Mouse (Mus musculus): ENCODE data around the gene Kpnb1. TPM values are rescaled to one million over a fixed set of nuclear protein-coding genes. Genes with fewer than 3 reads are reported as not detected.

Kpnb1 gene
- polyA plus RNA-seq, 1 experiment from 2014 or later = 57.3 TPM

DNA sequence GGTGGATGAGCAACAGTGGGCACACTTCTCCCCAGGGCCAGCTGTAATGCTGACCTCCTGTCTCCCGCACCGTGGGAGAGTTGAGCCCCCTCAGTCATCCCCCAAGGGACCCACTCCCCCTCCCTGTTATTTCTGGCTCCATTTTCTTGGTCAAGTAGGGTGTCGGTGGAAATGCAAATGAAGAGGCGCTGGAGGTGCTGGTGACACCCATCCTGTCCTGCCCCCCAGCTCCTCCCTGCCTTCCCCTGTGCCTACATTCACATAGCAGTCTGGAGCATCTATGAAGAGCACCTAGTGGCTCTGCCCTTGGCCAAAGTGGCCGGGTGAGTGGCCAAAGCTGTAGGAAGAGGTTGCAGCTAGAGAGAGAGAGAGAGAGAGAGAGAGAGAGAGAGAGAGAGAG, 54.4 kb downstream of the Kpnb1 start:
- ATAC-seq (ENCODE audit: low FRiP score, low read depth) = no peak
- Histone ChIP-seq H3K4me2 (replicated peaks) (no peak overlapping the region), H3K4me3 (no peak overlapping the region), H3K36me3 (peaks cover 25% of the 10 kb centered on the region), H3K9me3 (no peaks in the 10 kb centered on the region), H3K4me1 (peaks cover under 1% of the 10 kb centered on the region; the same call in 1 of the 2 replicates), H3K27me3 (peaks cover 60% of the 10 kb centered on the region), H3K27ac (no peak overlapping the region), H3K9ac (no peak overlapping the region)
- 56% methylated on average over 5 of the region's 5 CpGs for WGBS

- Histone ChIP-seq H3K9me3 (no peaks in the 10 kb centered on the region), H3K27me3 (peaks cover 49% of the 10 kb centered on the region), H3K27ac (no peak overlapping the region), H3K36me3 (peaks cover 15% of the 10 kb centered on the region), H3K4me3 (no peak overlapping the region), H3K4me2 (replicated peaks) (no peak overlapping the region), H3K9ac (no peak overlapping the region), H3K4me1 (peaks cover 8% of the 10 kb centered on the region)
- ATAC-seq (ENCODE audit: low FRiP score, low read depth) = no peak
- WGBS = 22% methylated on average over 6 of the region's 6 CpGs
These were observed 55.5 kb downstream of the Kpnb1 start for GRCm38 (mm10) chr11:97132185-97132584.

DNA sequence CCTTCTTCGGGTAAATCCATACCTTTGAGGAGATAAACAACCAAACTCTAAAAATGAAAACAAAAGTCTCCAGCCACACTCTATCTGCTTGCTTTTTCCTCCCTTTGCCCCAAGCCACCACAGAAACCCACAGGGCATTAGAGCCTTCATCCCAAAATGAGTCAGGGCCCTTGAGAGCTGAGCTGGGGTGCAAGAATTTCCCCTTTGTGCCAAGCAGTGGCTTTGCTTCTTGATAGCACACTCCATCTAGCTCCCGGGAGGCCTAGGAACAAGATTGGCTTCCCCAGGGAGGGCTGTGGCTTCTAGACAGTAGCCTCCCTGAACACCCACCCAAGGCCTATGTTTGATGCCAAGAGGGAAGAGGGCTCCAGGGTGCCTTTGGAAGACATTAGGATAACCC, 56.0 kb downstream of the Kpnb1 start:
- no peaks in the 10 kb centered on the region for H3K9me3 ChIP-seq
- H3K4me2 ChIP-seq (replicated peaks) = no peak overlapping the region
- H3K27ac ChIP-seq = no peak overlapping the region
- peaks cover 12% of the 10 kb centered on the region for H3K4me1 ChIP-seq
- WGBS = 76% methylated on average over 2 of the region's 2 CpGs
- H3K9ac ChIP-seq = no peak overlapping the region
- ATAC-seq (ENCODE audit: low FRiP score, low read depth) = no peak
- peaks cover 44% of the 10 kb centered on the region; the same call in 1 of the 2 replicates for H3K27me3 ChIP-seq
- H3K36me3 ChIP-seq = peaks cover 10% of the 10 kb centered on the region
- no peak overlapping the region for H3K4me3 ChIP-seq

DNA sequence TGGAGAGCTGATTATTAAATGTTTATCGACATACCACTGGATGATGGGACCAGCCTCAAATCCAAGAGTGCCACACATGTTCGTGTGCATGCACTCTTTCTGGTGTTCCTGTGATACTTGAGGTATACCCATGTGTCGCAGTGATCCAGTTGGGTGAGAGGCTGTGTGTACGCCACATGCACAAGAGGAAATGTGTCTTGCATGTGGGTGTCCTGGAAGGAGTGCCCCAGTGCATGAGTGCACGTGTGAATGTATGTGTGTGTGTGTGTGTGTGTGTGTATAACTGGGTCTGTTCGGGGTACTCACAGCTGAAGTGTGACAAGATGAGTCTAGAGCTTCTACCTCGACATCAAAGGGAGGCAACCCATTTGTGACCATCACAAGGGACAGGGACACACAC, 57.4 kb downstream of the Kpnb1 start:
- ATAC-seq (ENCODE audit: low FRiP score, low read depth) = no peak
- Histone ChIP-seq H3K27me3 (peaks cover 44% of the 10 kb centered on the region), H3K4me2 (replicated peaks) (no peak overlapping the region), H3K9me3 (no peaks in the 10 kb centered on the region), H3K9ac (no peak overlapping the region), H3K4me3 (no peak overlapping the region), H3K4me1 (peaks cover 14% of the 10 kb centered on the region), H3K36me3 (no peaks in the 10 kb centered on the region), H3K27ac (no peak overlapping the region)
- WGBS = 73% methylated on average over 7 of the region's 7 CpGs

DNA sequence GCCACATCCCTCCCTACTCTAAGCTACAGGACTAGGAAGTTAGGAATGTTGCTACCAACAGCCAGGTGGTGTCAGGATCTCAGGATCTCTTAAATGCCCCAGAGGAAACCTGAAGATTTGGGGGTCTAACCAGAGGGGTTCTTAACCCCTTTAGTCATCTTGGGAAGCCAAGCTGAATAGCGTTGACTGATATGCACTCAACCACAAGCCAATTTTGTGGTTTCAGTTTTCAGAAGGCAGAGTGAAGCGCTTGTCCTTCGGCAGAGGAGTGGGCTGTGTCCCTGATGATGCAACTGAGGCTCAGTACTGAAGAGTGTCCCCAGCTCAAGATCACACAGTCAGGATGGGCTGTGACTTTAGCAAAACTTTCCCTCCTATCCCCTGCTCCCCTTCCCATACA, 58.7 kb downstream of the Kpnb1 start:
- H3K36me3 ChIP-seq = no peaks in the 10 kb centered on the region
- ATAC-seq (ENCODE audit: low FRiP score, low read depth) = no peak
- no peak overlapping the region for H3K9ac ChIP-seq
- H3K9me3 ChIP-seq = no peaks in the 10 kb centered on the region
- no peak overlapping the region for H3K27ac ChIP-seq
- peaks cover 19% of the 10 kb centered on the region for H3K4me1 ChIP-seq
- no peak overlapping the region for H3K4me2 ChIP-seq (replicated peaks)
- no peak overlapping the region for H3K4me3 ChIP-seq
- peaks cover 40% of the 10 kb centered on the region for H3K27me3 ChIP-seq
- 61% methylated on average over 3 of the region's 3 CpGs for WGBS

GRCm38 (mm10) chr11:97127470-97128223, 60.0 kb downstream of the Kpnb1 start:
- Histone ChIP-seq H3K9me3 (no peaks in the 10 kb centered on the region), H3K27me3 (peaks cover 33% of the 10 kb centered on the region), H3K4me2 (replicated peaks) (peak overlapping the region; percentile 83), H3K27ac (no peak overlapping the region), H3K36me3 (no peaks in the 10 kb centered on the region), H3K9ac (no peak overlapping the region; the same call in 1 of the 2 replicates), H3K4me1 (peaks cover 25% of the 10 kb centered on the region), H3K4me3 (peak overlapping the region; percentile 53)
- peak; percentile 37; the same call in 1 of the 2 replicates for ATAC-seq (ENCODE audit: low FRiP score, low read depth)
- WGBS = 16% methylated on average over 19 of the region's 19 CpGs

GRCm38 (mm10) chr11:97126645-97127468, 60.8 kb downstream of the Kpnb1 start:
- peak overlapping the region; percentile 68 for H3K9ac ChIP-seq
- peak; percentile 86 for ATAC-seq (ENCODE audit: low FRiP score, low read depth)
- H3K4me1 ChIP-seq = peaks cover 25% of the 10 kb centered on the region
- no peak overlapping the region for H3K27ac ChIP-seq
- H3K27me3 ChIP-seq = peaks cover 27% of the 10 kb centered on the region
- H3K4me3 ChIP-seq = peak overlapping the region; percentile 53
- no peaks in the 10 kb centered on the region for H3K9me3 ChIP-seq
- H3K4me2 ChIP-seq (replicated peaks) = peak overlapping the region; percentile 83
- no peaks in the 10 kb centered on the region for H3K36me3 ChIP-seq
- 2% methylated on average over 32 of the region's 32 CpGs for WGBS

- 58% methylated on average over 10 of the region's 10 CpGs for WGBS
These were observed 63.2 kb downstream of the Kpnb1 start for GRCm38 (mm10) chr11:97124266-97125036.

GRCm38 (mm10) chr11:97123282-97123890, 64.3 kb downstream of the Kpnb1 start:
- H3K9me3 ChIP-seq = no peaks in the 10 kb centered on the region
- no peak for ATAC-seq (ENCODE audit: low FRiP score, low read depth)
- WGBS = 19% methylated on average over 11 of the region's 11 CpGs
- H3K4me3 ChIP-seq = no peak overlapping the region
- peaks cover 34% of the 10 kb centered on the region for H3K4me1 ChIP-seq
- H3K9ac ChIP-seq = no peak overlapping the region
- peaks cover 27% of the 10 kb centered on the region for H3K27me3 ChIP-seq
- H3K36me3 ChIP-seq = no peaks in the 10 kb centered on the region
- H3K4me2 ChIP-seq (replicated peaks) = no peak overlapping the region
- no peak overlapping the region for H3K27ac ChIP-seq

More at GRCm38 (mm10) chr11:97124266-97125036, 63.2 kb downstream of the Kpnb1 start:
- Histone ChIP-seq H3K36me3 (no peaks in the 10 kb centered on the region), H3K4me2 (replicated peaks) (no peak overlapping the region), H3K27ac (no peak overlapping the region), H3K27me3 (peaks cover 20% of the 10 kb centered on the region), H3K4me3 (no peak overlapping the region), H3K9me3 (no peaks in the 10 kb centered on the region), H3K9ac (no peak overlapping the region), H3K4me1 (peaks cover 34% of the 10 kb centered on the region)
- no peak for ATAC-seq (ENCODE audit: low FRiP score, low read depth)

- ATAC-seq (ENCODE audit: low FRiP score, low read depth) = no peak
- H3K27ac ChIP-seq = no peak overlapping the region
- H3K9ac ChIP-seq = no peak overlapping the region
- WGBS = 65% methylated on average over 3 of the region's 3 CpGs
- H3K4me3 ChIP-seq = no peak overlapping the region
- H3K27me3 ChIP-seq = peaks cover 48% of the 10 kb centered on the region
- 0 out of 2 replicates have a peak overlapping the region, but pooled peaks have one; percentile 11 for H3K4me2 ChIP-seq (replicated peaks)
- H3K9me3 ChIP-seq = no peaks in the 10 kb centered on the region
- no peaks in the 10 kb centered on the region for H3K36me3 ChIP-seq
- H3K4me1 ChIP-seq = peaks cover 21% of the 10 kb centered on the region
These were observed 67.0 kb downstream of the Kpnb1 start for GRCm38 (mm10) chr11:97120641-97121040.

GRCm38 (mm10) chr11:97120221-97120620, 67.5 kb downstream of the Kpnb1 start:
- H3K4me3 ChIP-seq = no peak overlapping the region
- no peak overlapping the region for H3K9ac ChIP-seq
- WGBS = 48% methylated on average over 10 of the region's 10 CpGs
- peaks cover 25% of the 10 kb centered on the region for H3K4me1 ChIP-seq
- no peak overlapping the region for H3K4me2 ChIP-seq (replicated peaks)
- peaks cover 52% of the 10 kb centered on the region for H3K27me3 ChIP-seq
- no peaks in the 10 kb centered on the region for H3K36me3 ChIP-seq
- no peak for ATAC-seq (ENCODE audit: low FRiP score, low read depth)
- H3K9me3 ChIP-seq = no peaks in the 10 kb centered on the region
- no peak overlapping the region for H3K27ac ChIP-seq

Measured in limb, embryonic 13.5 days (tissue).